Mouse (Mus musculus): ENCODE measurements around the gene Ncam2. TPM values are rescaled to one million over a fixed set of nuclear protein-coding genes. Genes with fewer than 3 reads are reported as not detected.

Gene Ncam2
- total RNA-seq, 2 experiments from 2014 or later, result 0.13 TPM; not detected in 1

GRCm38 (mm10) chr16:81587565-81588107, 387.1 kb downstream of the Ncam2 start:
- ATAC-seq (ENCODE audit: poor library complexity, severe bottlenecking), result no peak

GRCm38 (mm10) chr16:81623276-81623675, 422.8 kb downstream of the Ncam2 start:
- no peak for ATAC-seq (ENCODE audit: poor library complexity, severe bottlenecking)

DNA sequence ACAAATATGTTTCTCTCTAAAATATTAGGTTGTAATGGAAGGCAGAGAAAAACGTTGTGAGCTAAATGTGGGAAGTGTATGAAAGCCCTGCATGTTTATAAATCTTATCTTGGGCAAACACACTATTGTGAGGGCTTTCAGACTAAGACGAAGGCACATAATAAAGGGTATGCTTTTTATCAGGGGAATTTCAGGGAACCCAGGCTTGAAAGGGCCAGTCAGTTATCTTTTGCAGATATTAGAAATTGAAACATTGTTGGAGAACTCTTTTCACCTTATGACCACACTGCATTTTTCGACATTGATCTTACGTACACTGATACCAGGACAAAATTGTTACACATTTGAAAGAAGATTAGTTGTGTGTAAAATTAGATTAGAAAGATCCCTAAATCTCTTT, 423.3 kb downstream of the Ncam2 start:
- ATAC-seq (ENCODE audit: poor library complexity, severe bottlenecking), result no peak

GRCm38 (mm10) chr16:81650286-81650685, 449.8 kb downstream of the Ncam2 start:
- no peak for ATAC-seq (ENCODE audit: poor library complexity, severe bottlenecking)

DNA sequence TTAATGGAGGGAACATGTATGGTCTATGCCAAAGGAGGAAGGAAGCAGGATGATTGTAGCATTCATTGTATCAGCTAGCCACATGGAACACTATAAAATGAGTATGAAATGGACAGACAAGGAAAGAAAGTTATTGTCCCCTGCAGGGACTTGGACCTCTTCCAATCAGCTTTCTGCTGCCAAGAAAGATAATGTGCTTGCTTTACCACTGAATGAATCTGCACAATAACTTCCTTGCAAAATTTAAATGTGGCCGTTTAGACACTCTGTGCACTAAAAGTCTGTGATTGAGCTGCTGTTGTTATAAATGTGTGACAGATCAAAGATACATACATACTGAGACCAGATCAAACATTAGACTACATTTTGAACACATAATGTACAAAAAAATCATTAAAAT, 451.1 kb downstream of the Ncam2 start:
- no peak for ATAC-seq (ENCODE audit: poor library complexity, severe bottlenecking)

GRCm38 (mm10) chr16:81656550-81656949, 456.1 kb downstream of the Ncam2 start:
- no peak for ATAC-seq (ENCODE audit: poor library complexity, severe bottlenecking)

GRCm38 (mm10) chr16:81673866-81674265, 473.4 kb downstream of the Ncam2 start:
- no peak for ATAC-seq (ENCODE audit: poor library complexity, severe bottlenecking)

DNA sequence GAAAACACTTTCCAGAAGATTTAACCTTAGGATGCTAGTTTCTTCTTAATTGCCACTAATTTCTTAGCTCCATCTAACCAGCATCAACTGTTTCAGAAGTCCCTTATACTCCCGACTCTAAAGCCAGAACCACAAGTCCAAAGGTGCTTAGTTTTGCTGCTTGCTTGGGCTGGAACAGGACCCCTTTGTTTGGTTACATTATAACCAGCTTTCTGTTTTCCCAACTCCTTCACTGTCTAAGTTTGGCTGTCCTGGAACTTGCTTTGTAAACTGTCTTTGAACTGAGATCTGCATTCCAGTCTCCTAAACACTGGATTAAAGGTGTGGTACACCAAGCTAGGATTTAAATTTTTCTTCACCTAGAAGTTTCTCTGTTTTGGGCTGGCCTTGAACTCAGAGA, 475.0 kb downstream of the Ncam2 start:
- no peak for ATAC-seq (ENCODE audit: poor library complexity, severe bottlenecking)
